Mouse (Mus musculus) cerebellum, adult (tissue): ENCODE measurements around the gene Xkr7.
A peak's percentile ranks its signal among the peaks of the same experiment; 100 is the strongest.

Experiments
- ATAC-seq: cut with Nextera tagmentation; 2 replicates; pipeline ENCODE4 v1.9.2; 2017; ENCODE audit warnings: mild to moderate bottlenecking, moderate library complexity, mixed read lengths; ENCODE audit not compliant: insufficient number of reproducible peaks, low FRiP score, low TSS enrichment

Gene Xkr7

DNA sequence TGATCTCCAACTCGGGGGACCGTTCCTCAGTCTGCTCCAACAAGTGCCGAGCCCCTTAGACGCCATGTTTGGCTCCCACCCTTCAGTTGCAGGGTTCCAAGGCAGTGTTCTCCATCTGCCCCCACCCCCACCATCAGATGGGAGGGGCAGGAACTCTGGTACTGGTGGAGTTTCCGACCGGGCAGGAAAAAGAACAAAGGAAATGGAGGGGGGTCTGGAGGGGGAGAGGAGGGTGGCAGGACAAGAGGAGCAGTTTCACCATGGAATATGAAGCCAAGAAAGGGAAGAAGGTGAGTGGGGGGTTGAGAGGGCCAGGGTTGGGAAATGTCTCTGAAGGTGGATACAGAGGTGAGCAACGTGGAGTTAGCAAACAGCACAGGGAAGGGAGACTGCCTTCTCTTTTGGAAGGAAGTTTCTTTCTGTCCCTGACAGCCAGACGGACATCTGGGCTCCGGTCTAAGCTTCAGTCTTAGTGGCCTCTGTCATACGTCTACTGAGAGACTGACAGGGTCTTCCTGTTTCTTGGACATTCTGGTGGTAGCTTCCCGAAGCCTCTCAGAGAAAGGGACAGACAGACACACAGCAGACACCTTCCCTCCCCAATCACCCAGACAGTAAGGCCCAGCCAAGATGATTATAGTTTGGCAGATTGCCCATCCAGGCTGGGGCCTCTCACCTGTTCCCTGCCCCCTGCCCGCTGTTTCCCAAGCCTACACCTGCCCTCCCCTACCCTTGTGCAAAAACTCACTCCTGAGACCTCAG lies 34.3 kb downstream of the Xkr7 start, which contains the start of gene Ccm2l:
Ccm2l (plus strand) TSS at position 209 of the 762 bp plus-strand sequence.
- no peak for ATAC-seq

GRCm38 (mm10) chr2:153066991-153067390 lies 35.3 kb downstream of the Xkr7 start:
- no peak for ATAC-seq

GRCm38 (mm10) chr2:153070762-153071490 lies 39.3 kb downstream of the Xkr7 start:
- ATAC-seq: peak; percentile 57

DNA sequence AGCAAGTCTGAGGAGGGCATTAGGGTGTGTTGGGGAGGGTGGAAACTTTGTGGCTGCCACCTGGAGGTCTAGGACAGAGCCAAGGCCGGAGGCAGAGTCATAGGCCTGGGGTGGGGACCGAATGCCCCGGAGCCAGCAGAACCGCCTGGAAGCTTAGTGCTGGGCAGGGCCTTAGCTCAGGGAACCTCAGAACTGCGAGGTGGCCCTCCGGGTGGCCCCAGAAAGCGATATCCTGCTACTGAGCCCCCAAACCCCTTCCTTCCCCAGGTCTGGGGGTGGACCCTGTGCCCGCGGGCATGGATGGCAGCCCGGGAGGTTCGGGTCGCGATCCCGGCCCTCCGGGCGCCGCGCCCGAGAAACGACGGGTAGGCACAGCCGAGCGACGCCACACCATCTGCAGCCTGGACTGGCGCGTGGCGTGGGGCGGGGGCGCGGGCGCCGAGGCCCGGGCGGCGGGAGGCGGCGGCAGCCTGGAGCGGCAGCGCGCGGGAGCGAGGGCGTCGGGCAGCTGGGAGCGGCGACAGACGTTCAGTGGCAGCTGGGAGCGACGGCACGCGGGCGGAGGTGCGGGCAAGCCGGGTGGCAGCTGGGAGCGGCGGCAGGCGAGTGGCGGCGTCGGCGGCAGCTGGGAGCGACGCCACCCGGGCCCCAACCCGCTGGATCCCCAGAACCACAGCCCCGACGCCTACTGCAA lies 40.0 kb downstream of the Xkr7 start:
- ATAC-seq: peak; percentile 18; the same call in 1 of the 2 replicates

GRCm38 (mm10) chr2:153074651-153075050 lies 43.0 kb downstream of the Xkr7 start:
- no peak for ATAC-seq

DNA sequence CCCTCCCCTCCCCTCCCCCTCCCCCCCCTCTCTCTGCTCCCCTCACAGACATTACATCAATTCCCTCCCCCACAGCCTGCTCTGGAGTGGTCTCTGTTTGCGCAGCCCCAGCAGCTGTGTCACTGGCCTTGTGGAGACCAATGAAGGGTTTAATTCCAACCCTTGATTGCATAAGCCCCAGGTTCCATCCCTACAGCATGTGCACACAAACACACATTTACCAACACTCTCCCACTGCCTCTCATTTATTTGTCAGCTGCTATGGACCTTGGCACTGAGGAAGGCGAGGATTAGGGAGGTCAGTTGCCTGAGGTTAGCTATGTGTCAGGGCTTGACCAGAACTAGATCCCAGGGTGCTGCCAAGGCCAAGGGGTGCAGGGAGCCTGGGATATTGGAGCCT lies 44.3 kb downstream of the Xkr7 start:
- ATAC-seq: no peak

DNA sequence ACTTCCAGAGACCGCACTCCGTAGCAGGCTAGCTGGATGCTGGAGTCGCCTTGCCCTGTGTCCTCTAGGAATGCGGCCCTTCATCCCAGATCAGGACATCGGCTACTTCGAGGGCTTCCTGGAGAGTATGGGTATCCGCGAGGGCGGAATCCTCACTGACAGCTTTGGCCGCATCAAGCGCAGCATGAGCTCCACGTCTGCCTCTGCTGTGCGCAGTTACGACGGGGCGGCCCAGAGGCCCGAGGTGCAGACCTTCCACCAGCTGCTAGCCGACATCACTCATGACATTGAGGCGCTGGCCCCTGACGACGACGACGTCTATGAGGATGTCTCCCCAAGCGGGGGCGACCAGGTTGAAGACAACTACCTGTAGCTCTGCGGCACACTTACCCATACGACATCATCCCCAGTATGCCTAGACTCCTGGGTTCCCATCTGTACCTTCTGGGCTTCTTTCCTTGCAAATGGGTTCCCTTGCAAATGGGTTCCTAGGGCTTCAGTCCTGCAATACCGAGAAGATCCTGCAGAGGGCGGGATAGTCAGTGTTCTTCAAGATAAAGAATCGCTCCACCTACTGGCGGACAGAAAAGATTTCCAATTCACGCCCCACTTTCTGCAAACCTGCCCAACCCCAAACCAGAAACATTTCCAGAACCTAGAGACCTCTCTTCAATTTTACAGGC lies 49.3 kb downstream of the Xkr7 start:
- ATAC-seq: peak; percentile 67

DNA sequence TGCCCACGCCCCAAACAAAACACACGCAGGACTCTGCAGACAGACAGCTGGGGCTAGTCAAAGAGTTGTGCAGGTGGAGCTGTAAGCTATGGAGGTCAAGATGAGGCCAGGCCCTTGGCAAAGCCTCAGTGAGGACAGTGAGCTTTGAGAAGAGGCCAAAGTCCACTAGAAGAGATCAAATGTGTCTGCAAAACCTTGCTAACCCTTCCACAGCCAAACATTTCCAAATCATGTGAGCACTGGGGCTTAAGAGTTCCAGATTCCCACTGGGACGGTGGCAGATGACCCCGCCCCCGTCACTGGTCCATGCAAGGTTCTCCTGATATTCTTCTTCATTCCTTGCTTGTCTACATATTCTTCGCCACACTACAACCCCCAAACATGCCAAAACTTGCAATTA lies 50.2 kb downstream of the Xkr7 start:
- no peak for ATAC-seq

DNA sequence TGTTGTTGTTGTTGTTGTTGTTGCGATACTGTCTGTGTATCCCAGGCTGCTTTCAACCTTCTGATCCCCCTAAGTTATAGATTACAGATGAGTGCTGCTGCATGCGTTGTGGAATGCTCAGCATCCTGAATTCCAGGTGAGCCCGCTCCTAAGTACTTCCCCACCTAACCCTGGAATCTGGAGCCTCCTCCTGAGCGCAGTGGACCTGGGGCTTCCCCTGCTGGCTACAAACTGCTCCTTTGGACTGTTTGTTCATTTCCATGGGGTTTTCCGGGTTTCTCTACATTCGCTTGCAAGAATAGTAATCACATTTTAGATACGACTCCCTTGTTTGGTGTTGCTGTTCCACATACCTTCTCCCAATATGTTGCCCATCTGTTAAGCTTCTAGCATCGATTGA lies 51.6 kb downstream of the Xkr7 start:
- no peak for ATAC-seq

- ATAC-seq: no peak
Observed at GRCm38 (mm10) chr2:153083824-153084223, 52.2 kb downstream of the Xkr7 start.

DNA sequence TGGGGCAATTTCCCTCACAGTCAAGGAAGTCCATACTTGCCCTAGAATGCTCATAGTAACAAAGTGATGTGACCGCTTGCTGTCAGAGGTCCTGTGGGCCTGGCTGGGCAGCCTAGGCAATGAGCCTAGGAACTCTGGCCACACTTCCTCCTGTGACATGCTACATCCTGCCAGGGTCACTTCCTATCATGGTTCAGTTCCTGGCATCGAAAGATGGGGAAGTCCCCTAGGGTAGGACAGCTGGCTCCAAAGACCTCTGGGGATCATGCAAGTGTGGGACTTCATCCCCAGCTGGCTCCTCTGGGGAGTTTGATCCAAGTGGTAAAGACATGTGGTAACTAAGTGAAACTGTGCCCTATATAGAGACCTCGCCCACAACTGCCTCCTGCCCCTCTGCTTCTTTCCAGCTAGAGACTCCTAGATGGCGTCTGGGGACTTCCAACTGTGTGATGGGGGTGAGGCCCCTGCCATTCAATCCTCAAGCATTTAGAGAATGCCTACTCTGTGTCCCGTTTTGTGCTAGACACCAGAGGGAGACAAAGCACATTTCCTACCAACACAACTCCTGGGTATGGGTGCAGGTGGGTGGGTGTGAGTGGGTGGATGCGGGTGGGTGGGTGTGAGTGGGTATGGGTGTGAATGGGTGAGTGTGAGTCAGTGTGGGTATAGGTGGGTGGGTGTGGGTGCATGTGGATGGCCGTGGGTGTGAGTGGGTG lies 52.8 kb downstream of the Xkr7 start:
- ATAC-seq: no peak

DNA sequence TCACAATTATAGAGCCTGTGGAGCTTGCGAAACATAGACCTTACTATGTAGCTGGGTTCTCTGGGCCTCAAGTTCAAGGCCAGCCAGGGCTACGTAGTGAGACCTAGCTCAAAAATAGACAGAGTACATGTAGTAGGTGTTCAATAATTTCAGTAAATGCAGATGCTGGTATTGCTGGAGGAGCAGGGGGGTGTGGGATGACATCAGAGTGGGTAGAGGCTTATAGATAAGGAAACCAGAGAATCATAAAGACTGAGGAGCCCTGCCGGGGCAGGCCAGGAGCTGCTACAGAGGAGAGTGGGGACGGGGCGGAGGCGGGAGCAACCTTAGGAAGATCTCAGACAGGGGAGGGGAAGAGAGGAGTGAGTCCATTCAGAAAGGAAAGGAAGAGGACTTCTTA lies 53.9 kb downstream of the Xkr7 start:
- ATAC-seq: no peak

DNA sequence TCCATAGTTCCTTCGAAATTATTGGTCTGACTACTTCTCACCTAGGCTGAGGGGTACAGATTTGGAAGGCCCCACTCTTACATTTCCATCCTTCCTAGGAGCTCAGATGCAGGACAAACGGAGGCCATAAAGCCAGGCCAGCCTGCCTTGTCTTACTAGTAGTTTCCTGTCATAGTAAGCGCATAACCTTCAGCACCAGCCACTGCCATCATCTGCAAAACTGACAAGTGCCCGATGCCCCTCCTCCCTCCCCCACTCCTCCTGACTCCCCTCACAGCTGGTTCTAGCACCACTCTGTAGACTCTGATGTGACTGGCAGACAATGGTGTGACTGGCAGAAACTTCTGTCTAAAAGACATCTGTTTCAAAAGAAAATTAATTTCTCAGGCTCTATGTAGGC lies 54.5 kb downstream of the Xkr7 start:
- ATAC-seq: no peak

- ATAC-seq: no peak
Observed at GRCm38 (mm10) chr2:153087091-153087490, 55.4 kb downstream of the Xkr7 start.

GRCm38 (mm10) chr2:153089316-153089715 lies 57.7 kb downstream of the Xkr7 start:
- ATAC-seq: no peak

GRCm38 (mm10) chr2:153090551-153091165 lies 59.0 kb downstream of the Xkr7 start:
- ATAC-seq: no peak
